Mouse (Mus musculus) gastrocnemius, postnatal 36 days (tissue): ENCODE measurements around the gene Lrg1. TPM values are rescaled to one million over a fixed set of nuclear protein-coding genes. Genes with fewer than 3 reads are reported as not detected.

Experiments used
- DNase-seq, 2 experiments: peaks; one replicate each; pipeline ENCODE4 v3.0.0; 2022
- intact Hi-C: fragments of 180-260 bp; cut with DNase I; formaldehyde crosslinking; loops from one replicate; pipeline ENCODE4 v1.15.1; 2025
- total RNA-seq, 2 experiments: library from RNA; stranded (reverse); gene quantifications; 2 replicates each; pipeline ENCODE4 v1.2.3; 2021

Gene Lrg1
- total RNA-seq, 2 experiments from 2014 or later, result 14.9 to 15.7 TPM

- DNase-seq, result no peak
- intact Hi-C loops, result no loop called here
Measured at GRCm38 (mm10) chr17:56137839-56138613, 16.2 kb upstream of the Lrg1 start.

GRCm38 (mm10) chr17:56136558-56136957 is 14.8 kb upstream of the Lrg1 start:
- no peak for DNase-seq
- intact Hi-C loops, result no loop called here

GRCm38 (mm10) chr17:56134463-56134971 is 12.7 kb upstream of the Lrg1 start:
- DNase-seq, result peak; percentile 64 to 67
- intact Hi-C loops, result loop anchor here (5.0 kb wide), 1 partner anchor 213 kb away; no protein-coding TSS in a partner anchor

- intact Hi-C loops, result loop anchor here (2.0 to 5.0 kb wide), 2 partner anchors 25 to 214 kb away; no protein-coding TSS in a partner anchor
- peak; percentile 59 to 66 for DNase-seq
Measured at GRCm38 (mm10) chr17:56133457-56134363, 11.9 kb upstream of the Lrg1 start.

GRCm38 (mm10) chr17:56132661-56133060 is 10.9 kb upstream of the Lrg1 start:
- DNase-seq, result peak in 1 of 2 experiments; percentile 65
- intact Hi-C loops, result loop anchor here (2.0 to 5.0 kb wide), 2 partner anchors 26 to 215 kb away; no protein-coding TSS in a partner anchor

GRCm38 (mm10) chr17:56131814-56132213 is 10.0 kb upstream of the Lrg1 start:
- intact Hi-C loops, result loop anchor here (2.0 to 5.0 kb wide), 3 partner anchors 27 to 215 kb away; no protein-coding TSS in a partner anchor
- DNase-seq, result peak; percentile 57 to 66

- intact Hi-C loops, result loop anchor here (2.0 to 5.0 kb wide), 2 partner anchors 120 to 216 kb away; no protein-coding TSS in a partner anchor
- no peak for DNase-seq
Measured at GRCm38 (mm10) chr17:56131136-56131535, 9.3 kb upstream of the Lrg1 start.

GRCm38 (mm10) chr17:56128246-56128645 is 6.4 kb upstream of the Lrg1 start:
- no peak for DNase-seq
- intact Hi-C loops, result no loop called here

- no peak for DNase-seq
- intact Hi-C loops, result no loop called here
Measured at GRCm38 (mm10) chr17:56126175-56126574, 4.4 kb upstream of the Lrg1 start.

GRCm38 (mm10) chr17:56125276-56125630 is 3.5 kb upstream of the Lrg1 start:
- intact Hi-C loops, result no loop called here

GRCm38 (mm10) chr17:56124377-56125275 is 2.8 kb upstream of the Lrg1 start:
- DNase-seq, result no peak
- intact Hi-C loops, result no loop called here

More at GRCm38 (mm10) chr17:56125276-56125630, 3.5 kb upstream of the Lrg1 start:
- DNase-seq, result no peak

GRCm38 (mm10) chr17:56123681-56124340 is 2.0 kb upstream of the Lrg1 start:
- intact Hi-C loops, result no loop called here
- no peak for DNase-seq

GRCm38 (mm10) chr17:56123161-56123560 is 1.4 kb upstream of the Lrg1 start:
- DNase-seq, result no peak
- intact Hi-C loops, result no loop called here

- DNase-seq, result peak; percentile 53 to 74
- intact Hi-C loops, result no loop called here
Measured at GRCm38 (mm10) chr17:56119981-56120880, 1.6 kb downstream of the Lrg1 start.

GRCm38 (mm10) chr17:56119431-56119830 is 2.4 kb downstream of the Lrg1 start:
- no peak for DNase-seq
- intact Hi-C loops, result no loop called here

GRCm38 (mm10) chr17:56117251-56117710 is 4.5 kb downstream of the Lrg1 start, which contains the start of gene Plin5:
Gene Plin5, minus strand, starts transcription at chr17:56117596.
- DNase-seq, result peak in 1 of 2 experiments; percentile 59
- intact Hi-C loops, result no loop called here

GRCm38 (mm10) chr17:56116193-56116592 is 5.6 kb downstream of the Lrg1 start:
- DNase-seq, result no peak
- intact Hi-C loops, result no loop called here

GRCm38 (mm10) chr17:56112743-56113142 is 9.1 kb downstream of the Lrg1 start:
- intact Hi-C loops, result no loop called here
- no peak for DNase-seq
